Mouse (Mus musculus) testis, adult 2 months (tissue): Measurements from ENCODE around the gene Sorcs3.

ENCODE experiments used
- CTCF ChIP-seq: fragments of 200-500 bp; IDR thresholded peaks from 2 replicates; pipeline ENCODE4 v1.5.1; 2012; ENCODE audit warnings: low read depth, mild to moderate bottlenecking, inconsistent platforms, low read length, moderate library complexity; ENCODE audit not compliant: control insufficient read depth, insufficient read depth, insufficient replicate concordance
- POLR2A ChIP-seq: fragments of 200-500 bp; IDR thresholded peaks from 2 replicates; pipeline ENCODE4 v1.6.1; 2012; ENCODE audit warnings: low read depth, mild to moderate bottlenecking, inconsistent platforms, low read length, moderate library complexity; ENCODE audit not compliant: control insufficient read depth

GRCm38 (mm10) chr19:48310338-48310710 lies 104.5 kb downstream of the Sorcs3 start:
- TF ChIP-seq CTCF (no peak), POLR2A (no peak)
